9 mouse cellular contexts compared by ENCODE assay signal in the genomic region with DNA sequence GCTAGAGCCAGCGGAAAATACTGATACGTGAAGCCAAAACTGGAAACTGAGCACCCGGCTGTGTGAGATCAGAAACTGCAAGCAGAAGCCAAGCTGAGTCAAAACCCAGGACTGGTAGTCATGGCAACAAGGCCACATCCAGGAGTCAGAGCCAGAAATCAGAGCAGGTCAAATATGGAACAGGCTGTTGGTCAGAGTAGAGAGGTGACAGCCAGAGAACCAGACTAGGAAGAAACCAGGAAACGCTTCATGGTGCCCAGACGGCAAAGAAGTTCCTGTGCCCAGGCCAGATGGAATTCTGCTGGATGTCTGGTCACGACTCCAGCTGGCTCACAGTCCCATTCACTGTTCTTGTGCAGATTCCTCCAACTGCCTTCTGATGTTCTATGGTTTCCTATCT.
DNase-seq lines count a peak whose midpoint lies in the region; ATAC-seq lines count a peak whose summit lies in the region.
"Had no signal": no experiment of that assay in that cellular context is flagged by ENCODE, and none has a peak within 500 bp of the region (broad histone marks: within the 10 kb centered on the region; RNA-seq: fewer than 3 reads in every experiment).

No protein-coding gene starts in this region.

- 69% methylated on average over 6 of the region's 6 CpGs for WGBS in kidney, embryonic 16.5 days

- H3K9me3 ChIP-seq in kidney, embryonic 16.5 days (ENCODE audit: low read length), result no peaks in the 10 kb centered on the region
- H3K9me3 ChIP-seq: megakaryocyte, embryonic 14.5 days had no signal

- H3K9ac ChIP-seq in kidney, embryonic 16.5 days (replicated peaks; ENCODE audit: low read length), result no peak overlapping the region

- DNase-seq in adrenal gland, adult 2 months, result peak; percentile 26
- DNase-seq in adrenal gland, adult 8-10 months, result no peak
- DNase-seq in cerebellum, adult 11-12 months, result peak; percentile 97
- peak; percentile 19 for DNase-seq in gastrocnemius, postnatal 10 days
- peak; percentile 27 for DNase-seq in layer of hippocampus, postnatal 25 days (ENCODE audit: extremely low spot score in 1 of 2, low spot score in 1 of 2)
- DNase-seq in retina, postnatal 1 day, result peak; percentile 41

- no peaks in the 10 kb centered on the region for H3K36me3 ChIP-seq in kidney, embryonic 16.5 days (ENCODE audit: insufficient read depth, low read length)

- ATAC-seq in kidney, embryonic 16.5 days (ENCODE audit: low FRiP score, low TSS enrichment), result no peak
- no peak for ATAC-seq in activated CD4-positive, CD25-positive, alpha-beta regulatory T cell, adult 4 months

- no peaks in the 10 kb centered on the region for H3K27me3 ChIP-seq in kidney, embryonic 16.5 days (ENCODE audit: insufficient read depth, low read length)
- H3K27me3 ChIP-seq: megakaryocyte, embryonic 14.5 days had no signal

- no peaks in the 10 kb centered on the region for H3K4me1 ChIP-seq in kidney, embryonic 16.5 days (ENCODE audit: insufficient read depth, low read length)
- H3K4me1 ChIP-seq: megakaryocyte, embryonic 14.5 days had no signal

- no peak overlapping the region for H3K4me3 ChIP-seq in kidney, embryonic 16.5 days (ENCODE audit: low read length)
- H3K4me3 ChIP-seq: megakaryocyte, embryonic 14.5 days had no signal

- H3K4me2 ChIP-seq in kidney, embryonic 16.5 days (replicated peaks; ENCODE audit: low read depth, low read length), result no peak overlapping the region

- no peak overlapping the region for H3K27ac ChIP-seq in kidney, embryonic 16.5 days (ENCODE audit: low read length)
